Mouse (Mus musculus) monocyte, adult 5-6 weeks (primary cell): ENCODE data around the gene Tuba1a. TPM values are rescaled to one million over a fixed set of nuclear protein-coding genes. Genes with fewer than 3 reads are reported as not detected.
"Not testable (repeated sequence)": the region's sequence is repeated elsewhere in the genome, so short reads cannot be mapped to it uniquely, and the experiment has no call there.

Source experiments
- ATAC-seq: fragments of 153-309, 156-312 bp; replicated peaks from 2 replicates; pipeline ENCODE4 v1.8.0; 2017; ENCODE audit warnings: mild to moderate bottlenecking; ENCODE audit not compliant: low TSS enrichment, insufficient number of reproducible peaks, severe bottlenecking, poor library complexity, low FRiP score
- total RNA-seq: library from RNA; stranded (forward); fragments of 200-1000, 200-491, 200-594 nt; gene quantifications from 3 replicates; pipeline ENCODE4 v1.2.3, GENCODE M21; 2017

Gene Tuba1a
- total RNA-seq, 1 experiment from 2014 or later: 79.8 TPM

GRCm38 (mm10) chr15:98959531-98959930 lies 6.0 kb upstream of the Tuba1a start:
- ATAC-seq: no peak

- ATAC-seq: no peak
These were observed 5.5 kb upstream of the Tuba1a start for GRCm38 (mm10) chr15:98958901-98959420.

- no peak for ATAC-seq
These were observed 4.0 kb upstream of the Tuba1a start for GRCm38 (mm10) chr15:98957475-98957874.

- no peak for ATAC-seq
These were observed 2.5 kb upstream of the Tuba1a start for GRCm38 (mm10) chr15:98956000-98956399.

- ATAC-seq: no peak
These were observed 1.8 kb upstream of the Tuba1a start for GRCm38 (mm10) chr15:98955324-98955723.

GRCm38 (mm10) chr15:98954425-98955253 lies 1.1 kb upstream of the Tuba1a start:
- ATAC-seq: no peak

GRCm38 (mm10) chr15:98952751-98953400 lies 627 bp downstream of the Tuba1a start:
- ATAC-seq: peak; percentile 44

- no peak for ATAC-seq
These were observed 1.4 kb downstream of the Tuba1a start for GRCm38 (mm10) chr15:98952063-98952455.

- not testable (repeated sequence) for ATAC-seq
These were observed 2.1 kb downstream of the Tuba1a start for GRCm38 (mm10) chr15:98951122-98952062.

GRCm38 (mm10) chr15:98949607-98949892 lies 4.0 kb downstream of the Tuba1a start:
- no peak for ATAC-seq

GRCm38 (mm10) chr15:98948857-98949606 lies 4.5 kb downstream of the Tuba1a start:
- ATAC-seq: no peak

- no peak for ATAC-seq
These were observed 5.1 kb downstream of the Tuba1a start for GRCm38 (mm10) chr15:98948382-98948781.

GRCm38 (mm10) chr15:98947884-98948283 lies 5.6 kb downstream of the Tuba1a start:
- ATAC-seq: no peak

GRCm38 (mm10) chr15:98943133-98943532 lies 10.4 kb downstream of the Tuba1a start:
- ATAC-seq: no peak

- ATAC-seq: no peak
These were observed 11.4 kb downstream of the Tuba1a start for GRCm38 (mm10) chr15:98942081-98942480.

GRCm38 (mm10) chr15:98941539-98941938 lies 12.0 kb downstream of the Tuba1a start:
- no peak for ATAC-seq

- ATAC-seq: no peak
These were observed 12.7 kb downstream of the Tuba1a start for GRCm38 (mm10) chr15:98940816-98941215.

- peak; percentile 62 for ATAC-seq
These were observed 19.2 kb downstream of the Tuba1a start, which contains the start of gene Tuba1b for GRCm38 (mm10) chr15:98934217-98934839. Gene Tuba1b, minus strand, starts transcription at chr15:98934565.
